Comparison of ENCODE assay signal across 8 mouse cellular contexts in the genomic region with DNA sequence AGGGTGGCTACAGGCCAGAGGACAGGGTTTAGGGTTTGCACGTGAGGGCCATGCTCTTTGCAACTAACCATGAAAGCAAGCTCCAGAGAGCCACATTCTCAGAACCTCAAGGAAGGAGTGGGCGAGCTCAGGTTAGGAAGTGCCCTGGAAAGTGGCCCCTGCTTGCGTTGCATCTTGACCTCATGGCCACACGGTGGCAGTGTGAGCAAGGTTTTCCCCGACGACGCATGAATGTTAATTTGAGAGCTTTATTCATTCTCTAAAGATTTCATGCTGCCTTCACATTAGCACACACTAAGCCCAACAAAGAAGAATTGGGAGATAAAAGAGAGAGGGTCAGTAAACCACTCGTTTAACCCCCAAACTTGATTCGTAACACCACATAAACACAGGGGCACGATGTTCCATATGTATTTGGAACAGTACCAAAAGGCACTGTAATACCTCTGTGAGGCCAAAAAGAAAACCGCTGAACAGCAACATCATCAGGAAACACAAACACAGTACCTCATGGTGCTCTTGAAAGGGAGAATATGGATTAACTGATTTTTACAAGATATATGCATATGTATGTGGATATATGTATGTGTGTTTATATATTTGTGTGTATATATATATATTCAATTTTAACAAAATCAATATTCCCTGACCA. TPM values are rescaled to one million over a fixed set of nuclear protein-coding genes. Genes with fewer than 3 reads are reported as not detected.
A peak's percentile ranks its signal among the peaks of the same experiment; 100 is the strongest.
DNase-seq lines count a peak whose midpoint lies in the region; ATAC-seq lines count a peak whose summit lies in the region.

No protein-coding gene starts in this region.

- no peak overlapping the region for H3K4me3 ChIP-seq in forebrain, embryonic 15.5 days
- H3K4me3 ChIP-seq in hindbrain, embryonic 10.5 days, result no peak overlapping the region

- H3K9ac ChIP-seq in forebrain, embryonic 15.5 days (replicated peaks), result no peak overlapping the region

- peak; percentile 84 for DNase-seq in NIH3T3 (ENCODE audit: low read depth)
- DNase-seq in cerebellum, adult 11 months, result peak; percentile 64
- peak; percentile 63 for DNase-seq in hindbrain, embryonic 10.5 days (ENCODE audit: low spot score)
- DNase-seq in layer of hippocampus, postnatal 36 days, result peak; percentile 46 to 55
- peak; percentile 82 for DNase-seq in lung, postnatal 36 days
- peak; percentile 75 for DNase-seq in retina, postnatal 1 day
- peak; percentile 61 for DNase-seq in urinary bladder, postnatal 14 days (ENCODE audit: low spot score)

- no peaks in the 10 kb centered on the region for H3K27me3 ChIP-seq in forebrain, embryonic 15.5 days
- H3K27me3 ChIP-seq in hindbrain, embryonic 10.5 days (ENCODE audit: insufficient read depth, poor library complexity, severe bottlenecking), result peaks cover 6% of the 10 kb centered on the region; the same call in 1 of the 2 replicates

- H3K9me3 ChIP-seq in forebrain, embryonic 15.5 days, result no peaks in the 10 kb centered on the region
- H3K9me3 ChIP-seq in hindbrain, embryonic 10.5 days, result no peaks in the 10 kb centered on the region

- 6% methylated on average over 11 of the region's 11 CpGs for WGBS in forebrain, embryonic 15.5 days
- 14% methylated on average over 11 of the region's 11 CpGs for WGBS in hindbrain, embryonic 10.5 days

- 0 out of 2 replicates have a peak overlapping the region, but pooled peaks have one; percentile 24 for H3K4me2 ChIP-seq in forebrain, embryonic 15.5 days (replicated peaks)

- H3K36me3 ChIP-seq in forebrain, embryonic 15.5 days, result no peaks in the 10 kb centered on the region
- no peaks in the 10 kb centered on the region for H3K36me3 ChIP-seq in hindbrain, embryonic 10.5 days

- ATAC-seq in forebrain, embryonic 15.5 days (replicated peaks), result peak; percentile 79

- 0 out of 2 replicates have a peak, but pooled peaks cover 3% of the 10 kb centered on the region for H3K4me1 ChIP-seq in forebrain, embryonic 15.5 days
- H3K4me1 ChIP-seq in hindbrain, embryonic 10.5 days (replicated peaks), result no peaks in the 10 kb centered on the region

- H3K27ac ChIP-seq in forebrain, embryonic 15.5 days (replicated peaks), result no peak overlapping the region
- no peak overlapping the region for H3K27ac ChIP-seq in hindbrain, embryonic 10.5 days

RNA-seq across cellular contexts. Expression of a gene that starts 41.0 kb away (rescaled TPM):
- 61.4 and 62.1 TPM in 2 replicates for polyA plus RNA-seq in forebrain, embryonic 15.5 days (2015; fragmentation: Nextera tagmentation; extraction: Ambion mirVana)
- polyA plus RNA-seq in hindbrain, embryonic 10.5 days (2016; fragmentation: Nextera tagmentation; extraction: Ambion mirVana), result 58.1 and 66.3 TPM in 2 replicates
- total RNA-seq in layer of hippocampus, postnatal 36 days (2021), result 10 to 100 TPM; 36.6 to 39.4 TPM
